Mouse (Mus musculus): ENCODE results near the gene Abhd15. TPM values are rescaled to one million over a fixed set of nuclear protein-coding genes. Genes with fewer than 3 reads are reported as not detected.
A peak's percentile ranks its signal among the peaks of the same experiment; 100 is the strongest.
"Not testable (repeated sequence)": the region's sequence is repeated elsewhere in the genome, so short reads cannot be mapped to it uniquely, and the experiment has no call there.

Abhd15 gene
- total RNA-seq, 4 experiments from 2014 or later: 1.7 to 3.2 (median 2.2) TPM

GRCm38 (mm10) chr11:77512891-77513810, 1.8 kb upstream of the Abhd15 start:
- peak; percentile 82 for DNase-seq (ENCODE audit: low spot score)

DNA sequence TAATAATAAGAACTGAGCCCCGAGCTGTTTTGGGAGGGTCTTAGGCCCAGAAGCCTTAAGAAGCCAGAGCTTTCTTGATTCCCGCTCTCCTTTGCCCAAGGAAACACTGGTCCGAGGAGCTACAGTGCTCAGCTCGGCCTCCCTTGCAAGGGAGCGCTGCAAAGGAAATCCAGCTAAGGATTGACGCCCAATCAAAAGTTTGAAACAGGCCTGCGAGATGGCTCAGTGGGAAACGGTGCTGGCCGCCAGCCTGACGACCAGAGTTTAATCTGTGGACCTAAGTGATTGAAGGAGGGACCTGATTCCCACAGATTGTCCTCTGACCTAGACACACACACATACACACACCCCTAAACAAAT, 1.1 kb upstream of the Abhd15 start:
- DNase-seq (ENCODE audit: low spot score): no peak

GRCm38 (mm10) chr11:77514281-77514831, 565 bp upstream of the Abhd15 start:
- no peak for DNase-seq (ENCODE audit: low spot score)

- DNase-seq (ENCODE audit: low spot score): no peak
Observed at GRCm38 (mm10) chr11:77515637-77516552, 974 bp downstream of the Abhd15 start, which contains the start of gene Trp53i13. Trp53i13 (minus strand) TSS chr11:77515980.

GRCm38 (mm10) chr11:77516553-77517425, 1.9 kb downstream of the Abhd15 start:
- DNase-seq (ENCODE audit: low spot score): no peak

DNA sequence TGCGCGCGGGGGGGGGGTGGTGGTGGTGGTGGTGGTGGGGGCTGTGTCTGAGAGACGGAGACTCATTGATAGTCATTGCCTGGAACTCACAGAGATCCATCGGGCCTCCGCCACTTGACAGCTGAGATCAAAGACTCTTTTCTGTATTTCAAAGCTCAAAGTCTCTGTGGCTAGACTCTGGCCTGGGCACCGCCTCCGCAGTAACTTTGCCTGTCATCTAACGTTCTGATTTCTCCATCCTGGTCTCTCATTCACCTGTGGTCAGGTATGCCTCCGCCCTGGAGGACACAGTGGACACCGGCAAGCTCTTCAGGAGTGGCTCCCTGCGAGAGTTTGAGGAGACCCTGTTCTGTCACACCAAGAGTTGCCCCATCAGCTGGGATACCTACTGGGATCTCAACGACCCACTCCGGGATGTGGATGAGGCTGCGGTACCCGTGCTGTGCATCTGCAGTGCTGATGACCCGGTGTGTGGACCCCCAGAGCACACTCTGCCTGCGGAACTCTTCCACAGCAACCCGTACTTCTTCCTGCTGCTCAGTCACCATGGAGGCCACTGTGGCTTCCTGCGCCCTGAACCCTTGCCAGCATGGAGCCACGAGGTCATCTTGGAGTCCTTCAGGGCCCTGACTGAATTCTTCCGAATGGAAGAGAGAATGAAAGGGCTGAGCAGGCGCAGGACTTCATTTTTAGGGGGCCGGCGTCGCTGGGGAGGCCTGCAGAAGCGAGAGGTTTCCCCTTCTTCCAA, 3.3 kb downstream of the Abhd15 start:
- DNase-seq (ENCODE audit: low spot score): no peak

GRCm38 (mm10) chr11:77519043-77519442, 4.1 kb downstream of the Abhd15 start, which contains the start of gene Gm10392:
Gm10392 (minus strand) TSS chr11:77519198.
- peak; percentile 52 for DNase-seq (ENCODE audit: low spot score)

GRCm38 (mm10) chr11:77520601-77521529, 5.9 kb downstream of the Abhd15 start:
- peak; percentile 45 for DNase-seq (ENCODE audit: low spot score)

DNA sequence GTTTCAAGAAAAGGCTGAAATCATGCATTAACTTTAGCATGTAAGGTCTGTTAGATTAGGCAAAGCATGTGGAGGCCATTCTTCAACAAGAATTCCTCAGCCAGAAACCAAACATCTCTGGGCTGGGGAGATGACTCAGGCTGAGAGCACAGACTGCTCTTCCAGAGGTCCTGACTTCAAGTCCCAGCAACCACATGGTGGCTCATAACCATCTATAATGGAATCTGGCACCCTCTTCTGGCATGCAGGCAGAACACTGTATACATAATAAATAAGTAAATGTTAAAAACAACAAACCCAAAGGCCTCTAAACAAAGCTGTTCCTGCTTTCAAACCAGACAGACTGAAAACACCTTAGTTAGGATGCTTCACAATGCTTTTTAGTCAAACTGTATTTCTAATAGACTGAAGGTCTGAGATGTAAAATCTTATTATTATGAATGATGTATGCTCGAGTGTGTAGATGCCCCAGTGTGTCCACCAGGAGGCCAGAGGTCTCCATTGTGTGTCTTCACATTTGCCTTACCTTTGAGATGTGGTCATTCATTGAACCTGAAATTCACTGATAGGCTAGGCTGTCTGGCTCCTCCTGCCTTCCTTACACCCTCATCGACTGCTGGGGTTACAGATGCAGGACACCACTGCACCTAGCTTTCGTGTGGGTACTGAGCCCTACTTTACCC, 11.0 kb downstream of the Abhd15 start:
- no peak for DNase-seq (ENCODE audit: low spot score)

DNA sequence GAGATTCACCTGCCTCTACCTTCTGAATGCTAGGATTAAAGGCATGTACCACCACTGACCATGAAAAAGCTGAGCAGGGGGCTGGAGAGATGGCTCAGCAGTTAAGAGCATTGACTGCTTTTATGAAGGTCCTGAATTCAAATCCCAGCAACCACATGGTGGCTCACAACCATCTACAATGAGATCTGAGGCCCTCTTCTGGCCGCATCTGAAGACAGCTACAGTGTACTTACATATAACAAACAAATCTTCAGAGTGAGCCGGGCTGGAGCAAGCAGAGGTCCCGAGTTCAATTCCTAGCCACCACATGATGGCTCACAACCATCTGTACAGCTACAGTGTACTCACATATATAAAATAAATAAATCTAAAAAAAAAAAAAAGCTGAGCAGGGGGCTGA, 13.5 kb downstream of the Abhd15 start:
- not testable (repeated sequence) for DNase-seq (ENCODE audit: low spot score)

GRCm38 (mm10) chr11:77529644-77530043, 14.7 kb downstream of the Abhd15 start:
- no peak for DNase-seq (ENCODE audit: low spot score)

DNA sequence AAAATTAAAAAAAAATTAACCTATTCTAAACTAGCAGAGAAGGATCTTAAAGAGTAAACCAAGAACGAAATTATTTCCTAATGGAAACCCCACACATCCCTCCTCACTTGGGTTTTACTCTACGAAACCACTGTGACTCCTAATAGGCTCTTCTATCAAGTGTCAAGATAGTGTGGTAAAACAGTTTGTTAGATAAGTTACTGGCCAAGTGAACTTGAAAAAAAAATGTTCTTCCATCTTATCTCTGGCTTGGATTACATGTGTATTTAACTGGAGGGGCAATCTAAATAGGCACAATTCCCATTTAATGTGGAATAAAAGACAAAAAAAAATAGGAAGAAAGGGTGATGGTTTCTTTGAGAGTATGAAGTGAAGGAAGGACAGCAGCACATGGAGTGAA, 15.9 kb downstream of the Abhd15 start:
- DNase-seq (ENCODE audit: low spot score): no peak

GRCm38 (mm10) chr11:77532202-77532846, 17.4 kb downstream of the Abhd15 start:
- no peak for DNase-seq (ENCODE audit: low spot score)

DNA sequence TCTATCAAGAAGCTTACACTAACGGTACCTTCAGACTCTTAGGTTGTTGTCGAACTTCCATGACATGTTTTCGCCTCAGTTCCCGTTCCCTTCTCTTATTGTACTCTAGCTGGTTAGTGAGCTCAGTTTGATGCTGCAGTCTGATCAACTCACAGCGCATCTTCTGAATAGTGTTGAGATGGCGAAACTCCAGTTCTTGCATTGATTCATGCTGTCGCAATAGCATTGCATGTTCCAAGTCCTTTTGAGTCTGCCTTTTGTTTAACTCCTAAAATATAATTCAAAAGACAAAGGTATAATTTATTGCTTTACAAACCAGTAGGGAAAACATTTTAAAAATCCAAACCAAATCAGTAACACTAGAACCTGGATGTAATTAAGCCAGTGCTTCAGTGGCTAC, 30.3 kb downstream of the Abhd15 start:
- no peak for DNase-seq (ENCODE audit: low spot score)

DNA sequence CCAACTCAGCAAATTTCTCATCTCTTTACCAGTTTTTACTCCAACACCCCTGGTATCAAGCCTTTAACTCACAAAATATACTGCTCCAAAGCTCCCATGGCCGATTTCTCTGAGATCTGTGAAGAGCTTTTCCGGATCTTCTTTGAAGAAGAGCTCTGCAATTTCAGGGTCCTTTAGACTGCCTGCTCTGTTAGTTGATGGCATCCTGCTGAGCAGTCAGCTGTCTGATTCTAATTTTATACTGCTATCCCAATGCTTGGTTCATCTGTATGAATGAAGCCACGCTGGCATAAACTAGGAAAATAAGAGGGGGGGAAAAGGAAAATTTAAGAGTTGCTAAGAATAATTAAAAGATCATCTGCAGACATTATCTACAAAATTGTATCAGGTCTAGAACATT, 70.3 kb downstream of the Abhd15 start:
- no peak for DNase-seq (ENCODE audit: low spot score)
